Mouse (Mus musculus): ENCODE measurements around the gene Ebf4. TPM values are rescaled to one million over a fixed set of nuclear protein-coding genes. Genes with fewer than 3 reads are reported as not detected.

The Ebf4 gene
- polyA plus RNA-seq, 1 experiment from 2014 or later, result 1.1 TPM

DNA sequence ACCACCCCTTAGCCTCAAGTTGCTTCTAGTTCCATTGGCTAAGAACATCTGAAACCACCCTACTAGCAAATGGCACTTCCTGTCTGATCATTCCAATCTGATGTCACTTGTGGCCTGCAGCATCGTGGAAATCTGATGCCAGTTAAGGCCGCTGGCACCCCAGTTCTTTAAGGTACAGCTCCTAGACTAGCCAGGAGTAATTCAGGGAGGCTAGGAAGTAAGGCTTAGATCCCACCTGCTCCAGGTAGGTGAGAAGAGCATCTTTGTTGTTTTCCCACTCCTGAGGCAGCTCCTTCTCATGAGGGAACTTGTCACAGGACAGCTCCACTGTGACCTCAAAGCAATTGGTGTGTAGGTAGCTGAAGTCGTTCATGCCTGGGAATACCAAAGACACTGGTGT is 97.9 kb downstream of the Ebf4 start:
- Histone ChIP-seq H3K4me3 (ENCODE audit: low read depth, low read length) (no peak overlapping the region), H3K4me1 (replicated peaks; ENCODE audit: control insufficient read depth, insufficient read depth) (0 out of 2 replicates have a peak, but pooled peaks cover 2% of the 10 kb centered on the region), H3K36me3 (ENCODE audit: control insufficient read depth, insufficient read depth, low read length) (no peaks in the 10 kb centered on the region), H3K27me3 (ENCODE audit: control insufficient read depth, insufficient read depth, low read length) (no peaks in the 10 kb centered on the region), H3K9ac (ENCODE audit: low read length) (no peak overlapping the region), H3K9me3 (ENCODE audit: control insufficient read depth, low read length) (no peaks in the 10 kb centered on the region), H3K27ac (replicated peaks) (no peak overlapping the region), H3K4me2 (replicated peaks; ENCODE audit: low read depth) (no peak overlapping the region)
- DNase-seq (ENCODE audit: low spot score), result no peak
- ATAC-seq (ENCODE audit: low FRiP score, low TSS enrichment), result no peak
- WGBS, result 78% methylated on average over 3 of the region's 3 CpGs
- TF ChIP-seq CTCF (IDR thresholded peaks at IDR 0.05; ENCODE audit: low read depth) (no peak), EP300 (optimal IDR thresholded peaks at IDR 0.05) (no peak)

DNA sequence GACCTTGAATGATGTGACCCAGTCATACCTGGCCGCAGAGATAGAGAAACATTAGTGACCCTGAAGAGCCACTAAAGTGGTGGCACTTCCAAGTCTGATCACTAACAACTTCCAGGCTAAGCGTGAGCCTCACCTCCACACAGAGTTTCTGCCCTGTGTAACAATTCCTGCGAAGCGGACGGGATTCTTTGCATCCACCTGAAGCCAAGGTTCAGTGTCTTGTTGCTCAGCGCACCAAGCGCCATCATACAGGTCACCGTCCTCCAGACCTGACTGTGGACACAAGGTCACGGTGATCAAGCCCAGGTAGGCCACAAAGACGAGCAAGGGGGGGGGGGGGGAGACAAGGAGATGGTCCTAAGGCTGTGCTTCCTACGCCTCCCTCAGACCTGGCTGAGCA is 100.7 kb downstream of the Ebf4 start:
- WGBS, result 93% methylated on average over 11 of the region's 11 CpGs
- ATAC-seq (ENCODE audit: low FRiP score, low TSS enrichment) (no peak), DNase-seq (ENCODE audit: low spot score) (no peak)
- no peak for TF ChIP-seq EP300 (optimal IDR thresholded peaks at IDR 0.05)
- TF ChIP-seq CTCF (IDR thresholded peaks at IDR 0.05; ENCODE audit: low read depth), result no peak
- H3K4me1 ChIP-seq (replicated peaks; ENCODE audit: control insufficient read depth, insufficient read depth), result 0 out of 2 replicates have a peak, but pooled peaks cover 2% of the 10 kb centered on the region
- H3K9ac ChIP-seq (ENCODE audit: low read length), result no peak overlapping the region
- no peaks in the 10 kb centered on the region for H3K9me3 ChIP-seq (ENCODE audit: control insufficient read depth, low read length)
- no peaks in the 10 kb centered on the region for H3K36me3 ChIP-seq (ENCODE audit: control insufficient read depth, insufficient read depth, low read length)
- no peak overlapping the region for H3K27ac ChIP-seq (replicated peaks)
- H3K4me2 ChIP-seq (replicated peaks; ENCODE audit: low read depth), result no peak overlapping the region
- H3K4me3 ChIP-seq (ENCODE audit: low read depth, low read length), result no peak overlapping the region
- H3K27me3 ChIP-seq (ENCODE audit: control insufficient read depth, insufficient read depth, low read length), result no peaks in the 10 kb centered on the region

GRCm38 (mm10) chr2:130397186-130397985 is 102.4 kb downstream of the Ebf4 start, which contains the start of gene Cpxm1:
Gene Cpxm1 (minus strand): TSS chr2:130397574.
- Histone ChIP-seq H3K36me3 (ENCODE audit: control insufficient read depth, insufficient read depth, low read length) (no peaks in the 10 kb centered on the region), H3K9ac (ENCODE audit: low read length) (peak within 1 kb of the TSS; percentile 58), H3K4me3 (ENCODE audit: low read depth, low read length) (peak within 1 kb of the TSS; percentile 56), H3K27me3 (ENCODE audit: control insufficient read depth, insufficient read depth, low read length) (no peaks in the 10 kb centered on the region), H3K27ac (replicated peaks) (no peak within 1 kb of the TSS), H3K4me1 (replicated peaks; ENCODE audit: control insufficient read depth, insufficient read depth) (0 out of 2 replicates have a peak, but pooled peaks cover 2% of the 10 kb centered on the region), H3K9me3 (ENCODE audit: control insufficient read depth, low read length) (no peaks in the 10 kb centered on the region), H3K4me2 (replicated peaks; ENCODE audit: low read depth) (peak within 1 kb of the TSS; percentile 91)
- TF ChIP-seq EP300 (optimal IDR thresholded peaks at IDR 0.05), result no peak
- TF ChIP-seq CTCF (IDR thresholded peaks at IDR 0.05; ENCODE audit: low read depth), result no peak
- ATAC-seq (ENCODE audit: low FRiP score, low TSS enrichment), result peak; percentile 68
- WGBS, result under 1% methylated on average over 43 of the region's 53 CpGs
- DNase-seq (ENCODE audit: low spot score), result peak; percentile 36

DNA sequence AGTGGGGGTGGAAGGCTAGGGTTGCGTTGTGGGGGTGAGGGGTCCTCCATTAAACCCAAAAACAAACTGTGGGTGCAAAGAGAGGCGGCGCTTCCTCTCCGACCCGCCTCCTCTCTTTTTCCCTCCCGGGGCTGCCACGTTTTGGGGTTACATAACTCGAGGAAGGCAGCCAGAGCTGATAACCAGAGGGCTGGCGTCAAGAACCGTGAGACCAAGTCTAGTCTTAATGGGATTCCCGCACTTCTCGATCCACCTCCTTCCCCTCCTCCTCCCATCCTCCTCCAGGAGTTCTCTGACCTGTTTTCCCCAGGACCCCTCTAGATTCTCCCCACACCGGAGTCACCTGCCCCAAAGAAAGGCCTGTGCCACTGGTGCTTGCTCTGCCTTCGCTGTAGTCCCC is 103.1 kb downstream of the Ebf4 start:
- TF ChIP-seq EP300 (optimal IDR thresholded peaks at IDR 0.05), result no peak
- TF ChIP-seq CTCF (IDR thresholded peaks at IDR 0.05; ENCODE audit: low read depth), result no peak
- ATAC-seq (ENCODE audit: low FRiP score, low TSS enrichment), result no peak
- Histone ChIP-seq H3K4me1 (replicated peaks; ENCODE audit: control insufficient read depth, insufficient read depth) (0 out of 2 replicates have a peak, but pooled peaks cover 2% of the 10 kb centered on the region), H3K4me3 (ENCODE audit: low read depth, low read length) (peak overlapping the region; percentile 56), H3K27ac (replicated peaks) (no peak overlapping the region), H3K9me3 (ENCODE audit: control insufficient read depth, low read length) (no peaks in the 10 kb centered on the region), H3K9ac (ENCODE audit: low read length) (peak overlapping the region; percentile 58; the same call in 1 of the 2 replicates), H3K27me3 (ENCODE audit: control insufficient read depth, insufficient read depth, low read length) (no peaks in the 10 kb centered on the region), H3K4me2 (replicated peaks; ENCODE audit: low read depth) (peak overlapping the region; percentile 91), H3K36me3 (ENCODE audit: control insufficient read depth, insufficient read depth, low read length) (no peaks in the 10 kb centered on the region)
- no peak for DNase-seq (ENCODE audit: low spot score)
- WGBS, result 17% methylated on average over 14 of the region's 14 CpGs

GRCm38 (mm10) chr2:130400046-130400445 is 105.1 kb downstream of the Ebf4 start:
- 96% methylated on average over 1 of the region's 1 CpGs for WGBS
- ATAC-seq (ENCODE audit: low FRiP score, low TSS enrichment) (no peak), DNase-seq (ENCODE audit: low spot score) (no peak)
- no peak for TF ChIP-seq CTCF (IDR thresholded peaks at IDR 0.05; ENCODE audit: low read depth)
- no peak for TF ChIP-seq EP300 (optimal IDR thresholded peaks at IDR 0.05)
- Histone ChIP-seq H3K9me3 (ENCODE audit: control insufficient read depth, low read length) (no peaks in the 10 kb centered on the region), H3K4me2 (replicated peaks; ENCODE audit: low read depth) (no peak overlapping the region), H3K27ac (replicated peaks) (no peak overlapping the region), H3K4me3 (ENCODE audit: low read depth, low read length) (no peak overlapping the region), H3K9ac (ENCODE audit: low read length) (no peak overlapping the region), H3K4me1 (replicated peaks; ENCODE audit: control insufficient read depth, insufficient read depth) (0 out of 2 replicates have a peak, but pooled peaks cover 2% of the 10 kb centered on the region), H3K27me3 (ENCODE audit: control insufficient read depth, insufficient read depth, low read length) (no peaks in the 10 kb centered on the region), H3K36me3 (ENCODE audit: control insufficient read depth, insufficient read depth, low read length) (no peaks in the 10 kb centered on the region)

DNA sequence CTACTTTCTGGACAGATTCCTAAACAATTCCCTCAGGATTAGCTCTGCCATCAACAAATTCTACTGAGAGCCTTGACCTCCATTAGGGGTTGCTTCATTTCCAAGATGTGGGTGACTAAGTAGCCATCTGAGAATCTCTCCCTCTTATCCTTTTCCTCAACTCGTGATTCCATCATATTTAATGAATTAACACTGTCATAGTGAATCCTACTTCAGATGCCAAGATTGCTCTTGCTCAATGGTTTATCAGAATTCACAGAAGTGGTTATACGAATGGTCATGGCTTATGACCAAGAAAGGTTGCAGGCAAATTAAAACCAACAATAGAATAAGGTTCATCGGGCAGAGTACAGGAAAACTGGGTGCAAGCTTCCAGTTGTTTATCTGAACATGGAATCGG is 106.9 kb downstream of the Ebf4 start:
- Histone ChIP-seq H3K9me3 (ENCODE audit: control insufficient read depth, low read length) (no peaks in the 10 kb centered on the region), H3K27me3 (ENCODE audit: control insufficient read depth, insufficient read depth, low read length) (no peaks in the 10 kb centered on the region), H3K9ac (ENCODE audit: low read length) (no peak overlapping the region), H3K4me3 (ENCODE audit: low read depth, low read length) (no peak overlapping the region), H3K27ac (replicated peaks) (no peak overlapping the region), H3K36me3 (ENCODE audit: control insufficient read depth, insufficient read depth, low read length) (no peaks in the 10 kb centered on the region), H3K4me1 (replicated peaks; ENCODE audit: control insufficient read depth, insufficient read depth) (0 out of 2 replicates have a peak, but pooled peaks cover 2% of the 10 kb centered on the region), H3K4me2 (replicated peaks; ENCODE audit: low read depth) (no peak overlapping the region)
- WGBS, result 61% methylated on average over 4 of the region's 4 CpGs
- no peak for TF ChIP-seq CTCF (IDR thresholded peaks at IDR 0.05; ENCODE audit: low read depth)
- TF ChIP-seq EP300 (optimal IDR thresholded peaks at IDR 0.05), result no peak
- no peak for DNase-seq (ENCODE audit: low spot score)
- no peak for ATAC-seq (ENCODE audit: low FRiP score, low TSS enrichment)

Measured in stomach, postnatal 0 days (tissue).